Mouse (Mus musculus) limb, embryonic 15.5 days (tissue): ENCODE data around the gene Edrf1. TPM values are rescaled to one million over a fixed set of nuclear protein-coding genes. Genes with fewer than 3 reads are reported as not detected.
A peak's percentile ranks its signal among the peaks of the same experiment; 100 is the strongest.

Source experiments
- ATAC-seq: fragments of 200-750 bp; cut with Nextera tagmentation; 2 replicates; pipeline ENCODE4 v1.8.0; 2017; ENCODE audit warnings: low read depth, moderate TSS enrichment; ENCODE audit not compliant: insufficient number of reproducible peaks, low FRiP score, low TSS enrichment
- H3K27ac ChIP-seq: fragments of 300-500 bp; sonication (generic); 2 replicates; pipeline ENCODE4 v1.5.1; 2015; ENCODE audit warnings: moderate library complexity, mild to moderate bottlenecking, inconsistent platforms
- H3K27me3 ChIP-seq: fragments of 300-500 bp; sonication (generic); 2 replicates; pipeline ENCODE4 v1.6.1; 2015; ENCODE audit warnings: inconsistent platforms
- H3K36me3 ChIP-seq: fragments of 300-500 bp; sonication (generic); 2 replicates; pipeline ENCODE4 v1.6.1; 2015; ENCODE audit warnings: inconsistent platforms
- H3K4me1 ChIP-seq: fragments of 300-500 bp; sonication (generic); 2 replicates; pipeline ENCODE4 v1.6.1; 2015; ENCODE audit warnings: inconsistent platforms
- H3K4me2 ChIP-seq: fragments of 300-500 bp; sonication (generic); 2 replicates; pipeline ENCODE4 v1.6.1; 2015; ENCODE audit warnings: mild to moderate bottlenecking, inconsistent platforms
- H3K4me3 ChIP-seq: fragments of 300-500 bp; sonication (generic); 2 replicates; pipeline ENCODE4 v1.5.1; 2015; ENCODE audit warnings: mild to moderate bottlenecking, inconsistent platforms
- H3K9ac ChIP-seq: fragments of 300-500 bp; sonication (generic); 2 replicates; pipeline ENCODE4 v1.6.1; 2015; ENCODE audit warnings: inconsistent platforms
- H3K9me3 ChIP-seq: fragments of 300-500 bp; sonication (generic); 2 replicates; pipeline ENCODE4 v1.6.1; 2016; ENCODE audit warnings: inconsistent platforms
- WGBS: fragments of 180-500 bp; shearing (Covaris S2); methylation state at CpG from one replicate; pipeline ENCODE4 v1.1.7; 2015; 5-methylcytosine and 5-hydroxymethylcytosine counted together
- polyA plus RNA-seq: library from polyadenylated mRNA; unstranded; fragments of >200 nt; fragmentation: Nextera tagmentation; extraction: Ambion mirVana; gene quantifications from 2 replicates; pipeline ENCODE4 v1.2.1, GENCODE M21; 2015

Gene Edrf1
- 18.7 and 19.3 TPM in 2 replicates for polyA plus RNA-seq

DNA sequence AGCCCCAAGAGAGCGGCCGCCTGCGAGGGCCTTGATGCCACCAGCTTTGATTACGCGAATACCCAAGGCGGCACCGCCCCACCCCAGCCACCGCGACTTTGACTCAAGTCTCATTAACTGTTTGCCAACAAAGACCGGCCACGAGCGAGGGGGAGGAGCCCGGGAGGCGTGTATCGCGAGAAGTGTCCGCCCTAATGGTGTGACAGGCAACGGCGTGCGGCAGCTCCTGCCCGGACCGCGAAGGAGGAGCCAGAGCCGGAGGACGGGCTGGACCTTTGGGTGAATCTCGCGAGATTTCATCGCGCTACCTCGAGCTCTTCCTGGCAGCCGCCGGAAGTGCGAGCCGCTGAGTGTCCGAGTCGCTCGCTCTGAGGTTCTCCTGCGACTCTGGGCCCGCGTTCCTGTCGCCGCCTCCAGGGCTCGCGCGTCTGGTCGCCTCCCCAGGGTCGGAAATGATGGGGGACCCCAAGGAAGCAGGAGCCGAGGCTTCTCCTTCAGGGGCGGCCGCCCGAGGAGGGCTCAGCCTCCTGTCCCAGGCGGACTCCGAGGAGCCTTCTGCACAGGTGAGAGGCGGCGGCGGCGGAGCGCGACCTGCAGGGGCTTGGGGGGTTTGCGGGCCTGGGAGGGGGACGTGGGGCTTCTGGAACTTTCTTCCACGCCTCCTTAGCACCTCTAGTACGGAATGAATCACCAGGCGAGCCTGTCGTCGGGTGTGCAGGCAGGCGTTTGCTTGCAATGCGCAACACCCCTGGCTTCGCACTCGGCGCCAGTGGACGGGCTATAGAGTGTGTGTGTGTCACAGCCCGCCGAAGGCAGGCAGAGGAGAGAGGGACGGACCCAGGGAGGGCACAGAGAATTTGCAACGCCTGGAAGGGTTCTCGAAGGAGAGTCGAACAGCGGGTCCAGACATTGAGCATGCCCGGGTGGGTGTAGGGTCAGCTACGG is at the start of gene Edrf1:
Edrf1 (plus strand) TSS at position 183 of the 945 bp plus-strand sequence.
- Histone ChIP-seq H3K4me3 (peak within 1 kb of the TSS; percentile 86), H3K4me2 (peak within 1 kb of the TSS; percentile 79), H3K36me3 (peaks cover 22% of the 10 kb centered on the region), H3K9ac (peak within 1 kb of the TSS; percentile 94), H3K9me3 (no peaks in the 10 kb centered on the region), H3K4me1 (peaks cover 17% of the 10 kb centered on the region), H3K27me3 (no peaks in the 10 kb centered on the region), H3K27ac (peak within 1 kb of the TSS; percentile 89)
- ATAC-seq = peak; percentile 97
- WGBS = under 1% methylated on average over 81 of the region's 81 CpGs

DNA sequence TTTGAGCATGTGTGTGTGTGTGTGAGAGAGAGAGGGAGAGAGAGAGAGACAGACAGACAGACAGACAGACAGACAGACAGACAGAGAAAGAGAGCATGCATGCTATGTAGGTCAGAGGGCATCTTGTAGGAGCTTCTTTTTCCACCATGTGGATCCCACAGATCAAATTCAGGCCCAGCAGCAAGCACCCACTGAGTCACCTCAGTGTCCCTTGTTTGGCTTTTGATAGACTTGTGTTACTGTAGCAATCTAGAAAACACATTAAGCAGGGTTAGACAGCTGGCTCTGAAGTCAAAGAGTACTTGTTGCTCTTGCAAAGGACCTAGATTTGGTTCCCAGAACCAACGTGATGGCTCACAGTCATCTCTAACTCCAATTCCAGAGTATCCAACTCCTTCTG is 45.6 kb upstream of the Edrf1 start:
- 70% methylated on average over 1 of the region's 1 CpGs for WGBS
- no peak for ATAC-seq
- peaks cover 5% of the 10 kb centered on the region; the same call in 1 of the 2 replicates for H3K4me1 ChIP-seq
- no peak overlapping the region for H3K27ac ChIP-seq
- no peaks in the 10 kb centered on the region for H3K9me3 ChIP-seq
- no peaks in the 10 kb centered on the region for H3K36me3 ChIP-seq
- H3K27me3 ChIP-seq = no peaks in the 10 kb centered on the region
- no peak overlapping the region for H3K4me3 ChIP-seq
- no peak overlapping the region for H3K4me2 ChIP-seq
- H3K9ac ChIP-seq = no peak overlapping the region

DNA sequence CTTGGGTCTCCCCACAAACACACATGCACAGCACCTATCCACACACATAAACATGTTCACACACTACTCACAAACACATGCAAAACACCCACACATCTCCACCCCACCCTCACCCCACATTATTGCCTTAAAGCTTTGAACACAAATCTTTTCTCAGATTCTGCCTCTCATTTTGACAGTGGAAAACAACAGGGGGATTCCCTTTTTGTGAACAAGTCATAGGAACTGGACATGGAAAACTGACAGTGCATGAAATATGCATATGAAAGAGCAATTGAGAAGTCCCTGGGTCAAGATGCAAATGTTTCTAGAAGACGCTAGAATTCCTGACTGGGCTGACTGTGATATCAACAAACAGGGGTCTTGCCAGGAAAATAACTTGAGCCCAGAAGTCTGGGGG is 36.8 kb upstream of the Edrf1 start:
- 62% methylated on average over 1 of the region's 1 CpGs for WGBS
- Histone ChIP-seq H3K4me1 (no peaks in the 10 kb centered on the region), H3K27ac (no peak overlapping the region), H3K36me3 (no peaks in the 10 kb centered on the region), H3K9me3 (no peaks in the 10 kb centered on the region), H3K9ac (no peak overlapping the region), H3K4me3 (no peak overlapping the region), H3K4me2 (no peak overlapping the region), H3K27me3 (no peaks in the 10 kb centered on the region)
- ATAC-seq = no peak

DNA sequence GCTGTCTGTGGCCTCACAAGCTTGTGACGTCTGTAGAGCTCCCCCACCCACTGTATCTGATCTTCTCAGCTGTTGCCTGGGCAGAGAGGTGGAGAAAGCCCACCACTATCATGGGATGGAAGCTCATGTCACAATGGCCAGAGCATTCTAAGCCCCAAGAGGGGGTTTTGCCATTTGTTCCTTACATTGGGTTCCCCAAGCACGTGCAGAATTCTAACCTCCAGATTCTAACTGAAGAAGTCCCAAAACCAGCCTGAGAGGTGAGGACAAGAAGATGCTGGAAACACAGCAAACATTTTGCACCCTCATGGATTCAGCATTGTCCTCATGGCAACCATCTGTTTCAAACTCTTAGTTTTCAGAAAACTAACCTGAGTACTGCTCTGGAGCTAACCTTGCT is 35.3 kb upstream of the Edrf1 start, which contains the start of gene Tex36:
Tex36 (minus strand) TSS at position 101 of the 400 bp plus-strand sequence.
- no peak within 1 kb of the TSS for H3K4me2 ChIP-seq
- 60% methylated on average over 2 of the region's 2 CpGs for WGBS
- H3K9ac ChIP-seq = no peak within 1 kb of the TSS
- H3K27me3 ChIP-seq = no peaks in the 10 kb centered on the region
- H3K4me1 ChIP-seq = no peaks in the 10 kb centered on the region; the same call in 1 of the 2 replicates
- H3K4me3 ChIP-seq = no peak within 1 kb of the TSS
- no peak within 1 kb of the TSS for H3K27ac ChIP-seq
- no peak for ATAC-seq
- H3K36me3 ChIP-seq = no peaks in the 10 kb centered on the region
- no peaks in the 10 kb centered on the region for H3K9me3 ChIP-seq

DNA sequence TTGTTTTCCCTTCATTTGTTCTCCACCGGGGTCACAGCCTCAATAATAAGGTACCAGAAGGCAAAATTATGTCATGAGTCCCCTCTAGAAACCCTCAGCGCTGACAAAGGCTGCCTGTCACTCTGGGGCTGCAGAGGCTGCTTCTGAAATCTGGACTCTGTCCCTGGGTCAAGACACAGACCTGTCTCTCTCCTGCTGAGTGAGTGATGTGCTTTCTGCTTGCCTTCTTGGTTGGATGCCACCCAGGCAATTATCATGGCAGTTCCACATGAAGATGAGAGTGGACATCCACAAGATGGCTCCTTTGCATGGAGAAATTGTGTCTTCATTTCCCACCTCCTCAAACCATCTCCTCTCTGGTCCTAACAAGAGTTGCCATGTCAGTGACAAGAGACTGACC is 34.2 kb upstream of the Edrf1 start:
- Histone ChIP-seq H3K9ac (no peak overlapping the region), H3K4me1 (peaks cover 11% of the 10 kb centered on the region), H3K4me2 (no peak overlapping the region), H3K4me3 (no peak overlapping the region), H3K27ac (no peak overlapping the region), H3K27me3 (peaks cover 4% of the 10 kb centered on the region; the same call in 1 of the 2 replicates), H3K9me3 (no peaks in the 10 kb centered on the region), H3K36me3 (no peaks in the 10 kb centered on the region)
- WGBS = 78% methylated on average over 2 of the region's 2 CpGs
- no peak for ATAC-seq

DNA sequence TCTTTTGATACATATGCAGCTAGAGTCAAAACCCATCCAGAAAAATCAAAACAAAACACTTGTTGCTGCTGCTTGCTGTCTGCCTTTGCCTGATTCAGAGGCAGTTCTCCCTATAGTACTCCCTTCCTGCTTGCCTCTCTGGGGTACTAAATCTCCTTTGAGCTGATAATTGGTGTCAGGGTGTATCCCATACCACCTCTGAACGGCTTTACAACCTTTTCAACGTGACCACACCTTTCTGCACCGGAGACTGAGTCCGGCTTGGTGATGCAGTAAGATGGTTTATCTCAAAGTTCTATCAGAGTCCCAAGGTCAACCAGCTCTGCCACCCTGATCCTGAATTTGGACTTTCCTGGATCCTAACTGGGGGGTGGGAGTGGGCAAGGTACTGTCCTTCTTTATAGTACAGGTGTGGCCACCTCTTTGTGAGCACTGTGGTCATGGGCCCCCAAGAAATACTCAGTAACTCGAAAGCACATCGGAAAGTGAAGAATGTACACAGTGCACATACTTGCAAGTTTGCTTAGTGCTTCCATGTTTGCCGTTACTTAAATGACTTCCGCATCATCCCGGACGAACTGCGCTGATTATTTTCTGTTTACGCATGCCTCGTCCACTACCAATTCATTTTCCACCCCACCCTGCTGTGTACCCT is 32.8 kb upstream of the Edrf1 start:
- H3K4me2 ChIP-seq = no peak overlapping the region
- no peak overlapping the region for H3K4me3 ChIP-seq
- ATAC-seq = no peak
- H3K36me3 ChIP-seq = no peaks in the 10 kb centered on the region
- no peaks in the 10 kb centered on the region for H3K9me3 ChIP-seq
- no peak overlapping the region for H3K9ac ChIP-seq
- H3K27ac ChIP-seq = no peak overlapping the region
- WGBS = 45% methylated on average over 13 of the region's 13 CpGs
- peaks cover 15% of the 10 kb centered on the region for H3K4me1 ChIP-seq
- H3K27me3 ChIP-seq = peaks cover 5% of the 10 kb centered on the region; the same call in 1 of the 2 replicates

DNA sequence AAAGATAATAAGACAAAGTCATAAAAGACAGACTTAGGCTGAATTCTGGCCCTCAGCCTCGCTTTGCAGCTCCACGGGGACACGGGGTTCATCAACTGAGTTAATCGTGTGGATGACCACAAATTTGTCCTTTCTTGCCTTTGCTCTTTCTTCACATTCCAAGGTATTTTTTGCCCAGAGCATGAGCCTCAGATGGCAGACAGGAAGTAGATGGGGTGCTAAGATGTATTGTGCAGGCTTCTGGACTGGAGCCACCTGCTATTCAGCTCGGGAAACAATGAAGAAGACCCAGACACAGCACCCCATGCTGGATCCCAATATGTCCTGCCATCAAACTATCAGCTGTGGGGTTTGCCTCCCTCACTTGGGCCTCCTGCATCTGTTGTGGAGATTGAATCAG is 30.0 kb upstream of the Edrf1 start:
- Histone ChIP-seq H3K9ac (no peak overlapping the region), H3K9me3 (no peaks in the 10 kb centered on the region), H3K4me3 (no peak overlapping the region), H3K4me2 (no peak overlapping the region), H3K27me3 (peaks cover 8% of the 10 kb centered on the region; the same call in 1 of the 2 replicates), H3K36me3 (no peaks in the 10 kb centered on the region), H3K27ac (no peak overlapping the region), H3K4me1 (peaks cover 22% of the 10 kb centered on the region)
- ATAC-seq = no peak
- 35% methylated on average over 5 of the region's 5 CpGs for WGBS

DNA sequence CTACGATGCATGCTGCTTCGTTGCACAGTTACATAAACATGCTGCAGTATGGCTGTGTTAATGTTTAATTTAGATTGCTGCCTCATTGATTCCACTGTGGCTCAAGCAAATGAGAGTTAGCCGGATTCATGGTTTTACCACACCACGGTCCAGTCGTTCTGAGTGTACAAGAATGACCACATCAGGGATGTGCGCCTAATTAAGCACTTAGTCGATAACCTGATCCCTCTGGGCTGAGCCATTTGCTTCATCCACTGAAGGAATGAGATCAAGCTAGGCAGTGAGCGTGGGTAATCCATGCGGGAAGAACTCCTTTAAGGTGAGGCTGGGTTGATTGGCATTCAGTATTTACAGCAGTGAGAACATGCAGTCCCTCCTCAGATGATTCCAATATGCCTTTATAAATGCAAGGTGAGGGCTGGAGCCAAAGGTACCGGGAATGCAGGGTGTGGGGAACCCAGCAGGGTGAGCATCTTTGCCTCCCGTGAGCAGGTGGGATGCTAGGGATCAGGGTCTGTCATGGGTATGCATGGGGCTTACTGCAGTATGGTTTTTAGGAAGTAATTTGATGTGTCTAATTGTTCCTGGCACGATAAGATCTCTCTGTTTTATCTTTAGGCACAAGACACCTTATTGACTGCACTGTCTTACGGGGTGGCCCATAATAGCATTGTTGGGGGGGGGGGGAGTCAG is 29.3 kb upstream of the Edrf1 start:
- no peak for ATAC-seq
- Histone ChIP-seq H3K36me3 (no peaks in the 10 kb centered on the region), H3K4me1 (peaks cover 22% of the 10 kb centered on the region), H3K27ac (no peak overlapping the region), H3K4me3 (no peak overlapping the region), H3K27me3 (peaks cover 12% of the 10 kb centered on the region; the same call in 1 of the 2 replicates), H3K9me3 (no peaks in the 10 kb centered on the region), H3K9ac (no peak overlapping the region), H3K4me2 (no peak overlapping the region)
- WGBS = 67% methylated on average over 13 of the region's 13 CpGs

DNA sequence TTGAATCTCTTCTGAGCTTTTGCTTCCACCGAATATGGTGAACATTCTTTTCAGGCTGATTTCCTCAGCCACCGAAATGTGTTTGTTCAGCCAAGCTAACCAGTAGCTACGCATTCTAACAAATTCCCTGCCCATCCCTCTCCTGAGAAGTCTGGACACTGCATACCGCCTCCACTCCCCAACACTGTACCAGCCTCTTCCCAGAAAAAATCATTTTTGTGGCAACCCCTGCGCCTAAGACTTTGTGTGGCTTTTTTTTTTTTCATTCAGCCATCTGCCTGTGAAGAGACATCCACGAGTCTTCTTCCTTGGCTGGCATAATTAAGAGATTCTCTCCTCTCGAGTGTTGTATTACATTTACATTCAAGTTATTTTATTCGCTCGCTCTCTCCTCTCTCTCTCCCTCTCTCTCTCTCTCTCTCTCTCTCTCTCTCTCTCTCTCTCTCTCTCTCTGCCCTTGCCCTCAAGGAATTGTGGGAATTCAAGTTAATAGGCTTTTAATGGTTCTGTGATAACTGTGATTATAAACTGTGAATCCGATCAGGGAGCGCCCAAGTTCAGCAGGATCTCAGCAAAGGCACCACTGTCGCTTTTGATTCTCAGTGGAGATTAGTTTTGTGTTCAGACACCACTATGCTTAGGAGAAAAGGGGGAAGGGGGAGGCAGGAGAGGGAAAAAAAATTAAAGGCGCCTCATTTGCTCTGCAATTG is 28.6 kb upstream of the Edrf1 start:
- ATAC-seq = no peak
- Histone ChIP-seq H3K36me3 (no peaks in the 10 kb centered on the region), H3K4me1 (peaks cover 22% of the 10 kb centered on the region), H3K4me3 (no peak overlapping the region), H3K27me3 (peaks cover 12% of the 10 kb centered on the region; the same call in 1 of the 2 replicates), H3K9ac (no peak overlapping the region), H3K27ac (no peak overlapping the region), H3K4me2 (no peak overlapping the region), H3K9me3 (no peaks in the 10 kb centered on the region)
- WGBS = 49% methylated on average over 13 of the region's 13 CpGs

DNA sequence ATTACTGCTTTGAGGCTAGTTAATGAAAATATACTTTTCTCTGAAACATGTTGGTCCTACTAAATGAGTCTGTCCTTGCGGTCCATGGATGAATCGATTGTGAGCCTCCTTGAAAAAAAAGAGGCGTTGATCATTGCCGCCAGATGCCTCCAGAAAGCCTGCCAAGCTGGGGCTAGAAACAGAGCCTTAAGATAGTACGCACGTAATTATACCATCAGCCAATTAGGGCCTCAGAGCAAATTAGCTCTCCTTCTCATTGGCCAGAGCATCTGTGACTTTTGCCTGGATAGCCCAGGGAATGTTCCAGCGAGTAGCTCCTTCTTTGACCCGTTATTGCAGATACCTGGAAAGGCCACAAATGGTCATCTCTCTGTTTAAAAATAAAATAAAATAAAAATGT is 27.8 kb upstream of the Edrf1 start:
- H3K36me3 ChIP-seq = no peaks in the 10 kb centered on the region
- H3K4me1 ChIP-seq = peaks cover 22% of the 10 kb centered on the region
- H3K27me3 ChIP-seq = peaks cover 12% of the 10 kb centered on the region; the same call in 1 of the 2 replicates
- H3K9me3 ChIP-seq = no peaks in the 10 kb centered on the region
- no peak for ATAC-seq
- H3K4me3 ChIP-seq = no peak overlapping the region
- H3K27ac ChIP-seq = peak overlapping the region; percentile 11; the same call in 1 of the 2 replicates
- no peak overlapping the region for H3K9ac ChIP-seq
- WGBS = 22% methylated on average over 8 of the region's 8 CpGs
- H3K4me2 ChIP-seq = no peak overlapping the region

DNA sequence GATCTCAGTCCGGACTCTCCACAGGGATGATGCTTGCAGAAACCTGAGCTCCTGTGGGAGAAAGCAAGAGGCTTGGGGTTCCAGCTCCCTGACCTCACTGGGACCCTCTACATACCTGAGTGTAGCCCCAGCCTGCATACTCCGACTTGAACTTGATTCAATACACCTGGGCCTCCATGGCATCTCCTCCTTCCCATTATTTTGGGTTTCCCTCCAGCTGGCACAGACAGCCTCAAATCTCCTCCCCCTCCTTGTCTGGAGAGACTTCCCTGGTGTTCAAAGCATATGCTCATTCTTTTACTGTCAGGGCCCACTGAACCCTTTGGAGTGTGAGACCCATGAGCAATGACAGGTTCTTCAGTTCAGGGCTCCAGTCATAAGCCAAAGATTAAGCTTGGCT is 24.4 kb upstream of the Edrf1 start:
- Histone ChIP-seq H3K9ac (no peak overlapping the region), H3K27ac (no peak overlapping the region), H3K4me2 (no peak overlapping the region), H3K36me3 (no peaks in the 10 kb centered on the region), H3K9me3 (no peaks in the 10 kb centered on the region), H3K4me3 (no peak overlapping the region), H3K27me3 (peaks cover 10% of the 10 kb centered on the region; the same call in 1 of the 2 replicates), H3K4me1 (peaks cover 13% of the 10 kb centered on the region)
- no peak for ATAC-seq
- WGBS = 81% methylated on average over 2 of the region's 2 CpGs
